Mouse (Mus musculus) heart, adult 2 months (tissue): ENCODE measurements around the gene Snrnp40. TPM values are rescaled to one million over a fixed set of nuclear protein-coding genes. Genes with fewer than 3 reads are reported as not detected.
A peak's percentile ranks its signal among the peaks of the same experiment; 100 is the strongest.

Experiments
- DNase-seq, 2 experiments: peaks; one replicate each; pipeline ENCODE4 v3.0.0; 2021
- H3K27ac ChIP-seq: fragments of 200-600 bp; 2 replicates; pipeline ENCODE4 v1.8.1; 2022
- H3K27me3 ChIP-seq: fragments of 200-500 bp; 2 replicates; pipeline ENCODE4 v1.6.1; 2012; ENCODE audit warnings: mild to moderate bottlenecking, low read length, inconsistent platforms, mixed read lengths; ENCODE audit not compliant: control insufficient read depth, insufficient read depth
- H3K36me3 ChIP-seq: fragments of 200-500 bp; 2 replicates; pipeline ENCODE4 v1.6.1; 2012; ENCODE audit warnings: low read length, inconsistent platforms; ENCODE audit not compliant: control insufficient read depth, insufficient read depth
- H3K4me1 ChIP-seq: fragments of 200-500 bp; 2 replicates; pipeline ENCODE4 v1.6.1; 2011; ENCODE audit warnings: low read length; ENCODE audit not compliant: control insufficient read depth, insufficient read depth
- H3K4me3 ChIP-seq: fragments of 200-600 bp; 2 replicates; pipeline ENCODE4 v1.8.1; 2022
- H3K79me2 ChIP-seq: fragments of 200-500 bp; replicated peaks from 2 replicates; pipeline ENCODE4 v1.6.1; 2012; ENCODE audit warnings: mild to moderate bottlenecking, inconsistent platforms, low read length, moderate library complexity, mixed read lengths; ENCODE audit not compliant: control insufficient read depth, insufficient read depth
- H3K9ac ChIP-seq: fragments of 200-500 bp; 2 replicates; pipeline ENCODE4 v1.6.1; 2012; ENCODE audit warnings: low read depth, mild to moderate bottlenecking, control low read depth, inconsistent platforms, low read length, mixed read lengths
- CTCF ChIP-seq: fragments of 200-600 bp; IDR thresholded peaks from 2 replicates; pipeline ENCODE4 v1.8.1; 2022; ENCODE audit warnings: antibody characterized with exemption, mild to moderate bottlenecking, moderate library complexity
- EP300 ChIP-seq: fragments of 200-500 bp; IDR thresholded peaks from 2 replicates; pipeline ENCODE4 v1.6.1; 2011; ENCODE audit warnings: low read depth, low read length, control low read depth; ENCODE audit not compliant: insufficient read depth
- POLR2A ChIP-seq: fragments of 200-500 bp; IDR thresholded peaks from 2 replicates; pipeline ENCODE4 v1.6.1; 2011; ENCODE audit warnings: mild to moderate bottlenecking, low read depth, low read length, control low read depth; ENCODE audit not compliant: insufficient read depth
- WGBS: fragments of 180-500 bp; shearing (Covaris S2); methylation state at CpG from one replicate; pipeline ENCODE4 v1.1.7; 2018; 5-methylcytosine and 5-hydroxymethylcytosine counted together
- intact Hi-C: fragments of 180-260 bp; cut with DNase I; formaldehyde crosslinking; loops from one replicate; pipeline ENCODE4 v1.15.1; 2025
- polyA plus RNA-seq: library from polyadenylated mRNA; depleted of rRNA; stranded (reverse); fragments of >200 nt; gene quantifications from 2 replicates; pipeline ENCODE4 v1.2.3, GENCODE M21; 2012; rRNA removed
- total RNA-seq, 2 experiments: library from RNA; stranded (reverse); gene quantifications; 2 replicates each; pipeline ENCODE4 v1.2.3; 2021

The Snrnp40 gene
- total and polyA plus RNA-seq, 3 experiments: 14.5 to 15.7 (median 14.9) TPM

GRCm38 (mm10) chr4:130387256-130387655 is 27.3 kb downstream of the Snrnp40 start:
- no peaks in the 10 kb centered on the region for H3K79me2 ChIP-seq
- no peak for DNase-seq
- no peak overlapping the region for H3K4me3 ChIP-seq
- no peak overlapping the region for H3K9ac ChIP-seq
- no peak overlapping the region for H3K27ac ChIP-seq
- peaks cover 3% of the 10 kb centered on the region for H3K4me1 ChIP-seq
- no peaks in the 10 kb centered on the region for H3K27me3 ChIP-seq
- TF ChIP-seq POLR2A (no peak), CTCF (no peak), EP300 (no peak)
- H3K36me3 ChIP-seq: no peaks in the 10 kb centered on the region; the same call in 1 of the 2 replicates
- WGBS: 48% methylated on average over 3 of the region's 3 CpGs
- intact Hi-C loops: no loop called here

- peak; percentile 61 to 76 for DNase-seq
- WGBS: 46% methylated on average over 6 of the region's 6 CpGs
- Histone ChIP-seq H3K36me3 (no peaks in the 10 kb centered on the region), H3K27me3 (no peaks in the 10 kb centered on the region), H3K9ac (no peak overlapping the region), H3K4me3 (no peak overlapping the region), H3K27ac (no peak overlapping the region), H3K79me2 (no peaks in the 10 kb centered on the region), H3K4me1 (peaks cover 3% of the 10 kb centered on the region)
- TF ChIP-seq EP300 (peak; percentile 52; the same call in 1 of the 2 replicates), CTCF (no peak)
- intact Hi-C loops: no loop called here
Observed at GRCm38 (mm10) chr4:130389496-130389895, 29.6 kb downstream of the Snrnp40 start.

- intact Hi-C loops: no loop called here
- TF ChIP-seq CTCF (no peak), POLR2A (no peak), EP300 (no peak)
Observed at GRCm38 (mm10) chr4:130389927-130390326, 30.0 kb downstream of the Snrnp40 start.

GRCm38 (mm10) chr4:130391265-130391664 is 31.3 kb downstream of the Snrnp40 start:
- intact Hi-C loops: no loop called here
- Histone ChIP-seq H3K27ac (no peak overlapping the region), H3K4me1 (peaks cover 3% of the 10 kb centered on the region), H3K4me3 (no peak overlapping the region), H3K27me3 (no peaks in the 10 kb centered on the region), H3K36me3 (no peaks in the 10 kb centered on the region), H3K79me2 (no peaks in the 10 kb centered on the region), H3K9ac (no peak overlapping the region)
- TF ChIP-seq CTCF (peak; percentile 37), EP300 (no peak), POLR2A (no peak)
- DNase-seq: no peak
- WGBS: 68% methylated on average over 3 of the region's 3 CpGs

More at GRCm38 (mm10) chr4:130389927-130390326, 30.0 kb downstream of the Snrnp40 start:
- DNase-seq: no peak
- Histone ChIP-seq H3K4me1 (peaks cover 3% of the 10 kb centered on the region), H3K27ac (no peak overlapping the region), H3K4me3 (no peak overlapping the region), H3K9ac (no peak overlapping the region), H3K79me2 (no peaks in the 10 kb centered on the region), H3K36me3 (no peaks in the 10 kb centered on the region), H3K27me3 (no peaks in the 10 kb centered on the region)
- WGBS: 79% methylated on average over 7 of the region's 7 CpGs

Other genes with a start within 250 kb of the Snrnp40 start
- gene Hcrtr1, start 220.8 kb upstream of the Snrnp40 start, total RNA-seq: not detected
- gene Hcrtr1, start 220.8 kb upstream of the Snrnp40 start, polyA plus RNA-seq: 0.23 and 0.27 TPM in 2 replicates
- gene Tinagl1, start 185.0 kb upstream of the Snrnp40 start, total RNA-seq: 10 to 100 TPM; 56.4 to 68.6 TPM
- gene Tinagl1, start 185.0 kb upstream of the Snrnp40 start, polyA plus RNA-seq: 61.9 and 84.0 TPM in 2 replicates
- not detected for gene Gm853, start 137.7 kb upstream of the Snrnp40 start, total RNA-seq
- gene Gm853, start 137.7 kb upstream of the Snrnp40 start, polyA plus RNA-seq: not detected in 2 replicates
- 1 to 10 TPM; 1.8 to 2.8 TPM for gene Serinc2, start 80.9 kb upstream of the Snrnp40 start, total RNA-seq
- gene Serinc2, start 80.9 kb upstream of the Snrnp40 start, polyA plus RNA-seq: 1.4 and 1.8 TPM in 2 replicates
- 1,000 to 10,000 TPM; 5,566 to 6,234 TPM for gene Fabp3, start 51.5 kb upstream of the Snrnp40 start, total RNA-seq
- gene Fabp3, start 51.5 kb upstream of the Snrnp40 start, polyA plus RNA-seq: 6,657 and 8,958 TPM in 2 replicates
- not detected for gene Gm10570, start 51.5 kb upstream of the Snrnp40 start, total RNA-seq
- 0.27 and 0.73 TPM in 2 replicates for gene Gm10570, start 51.5 kb upstream of the Snrnp40 start, polyA plus RNA-seq
- gene Zcchc17, start 189 bp upstream of the Snrnp40 start, total RNA-seq: 10 to 100 TPM; 25.8 to 30.7 TPM
- gene Zcchc17, start 189 bp upstream of the Snrnp40 start, polyA plus RNA-seq: 15.0 and 25.6 TPM in 2 replicates
- gene Nkain1, start 214.0 kb downstream of the Snrnp40 start, total RNA-seq: 1 to 10 TPM; 5.6 to 7.0 TPM
- 16.7 and 26.2 TPM in 2 replicates for gene Nkain1, start 214.0 kb downstream of the Snrnp40 start, polyA plus RNA-seq